Mouse (Mus musculus) brain, embryonic 14.5 days (tissue): Measurements from ENCODE around the gene Szt2. TPM values are rescaled to one million over a fixed set of nuclear protein-coding genes. Genes with fewer than 3 reads are reported as not detected.

Experiments used
- DNase-seq: peaks from one replicate; pipeline ENCODE4 v3.0.0-alpha.2; 2011; ENCODE audit warnings: low read depth
- CTCF ChIP-seq: fragments of 200-500 bp; IDR thresholded peaks from 2 replicates; pipeline ENCODE4 v1.5.1; 2012; ENCODE audit warnings: inconsistent platforms, mild to moderate bottlenecking, moderate library complexity, borderline replicate concordance; ENCODE audit not compliant: insufficient read depth, insufficient read length; ENCODE audit errors: extremely low read depth
- POLR2A ChIP-seq: fragments of 200-500 bp; IDR thresholded peaks from 2 replicates; pipeline ENCODE4 v1.6.1; 2012; ENCODE audit warnings: mild to moderate bottlenecking, inconsistent platforms, borderline replicate concordance; ENCODE audit not compliant: poor library complexity, insufficient read depth, insufficient read length, severe bottlenecking; ENCODE audit errors: extremely low read depth
- polyA plus RNA-seq: library from polyadenylated mRNA; depleted of rRNA; stranded (reverse); fragments of >200 nt; gene quantifications from 2 replicates; pipeline ENCODE4 v1.2.3, GENCODE M21; 2012; rRNA removed

The Szt2 gene
- 32.5 and 48.7 TPM in 2 replicates for polyA plus RNA-seq

- TF ChIP-seq CTCF (no peak), POLR2A (peak; percentile 48; the same call in 1 of the 2 replicates)
- peak; percentile 96 for DNase-seq
Observed at GRCm38 (mm10) chr4:118409142-118409900, at the start of gene Szt2, which contains the start of gene Med8. Gene Szt2 (minus strand): TSS chr4:118409273. Gene Med8 (plus strand): TSS chr4:118409337.

DNA sequence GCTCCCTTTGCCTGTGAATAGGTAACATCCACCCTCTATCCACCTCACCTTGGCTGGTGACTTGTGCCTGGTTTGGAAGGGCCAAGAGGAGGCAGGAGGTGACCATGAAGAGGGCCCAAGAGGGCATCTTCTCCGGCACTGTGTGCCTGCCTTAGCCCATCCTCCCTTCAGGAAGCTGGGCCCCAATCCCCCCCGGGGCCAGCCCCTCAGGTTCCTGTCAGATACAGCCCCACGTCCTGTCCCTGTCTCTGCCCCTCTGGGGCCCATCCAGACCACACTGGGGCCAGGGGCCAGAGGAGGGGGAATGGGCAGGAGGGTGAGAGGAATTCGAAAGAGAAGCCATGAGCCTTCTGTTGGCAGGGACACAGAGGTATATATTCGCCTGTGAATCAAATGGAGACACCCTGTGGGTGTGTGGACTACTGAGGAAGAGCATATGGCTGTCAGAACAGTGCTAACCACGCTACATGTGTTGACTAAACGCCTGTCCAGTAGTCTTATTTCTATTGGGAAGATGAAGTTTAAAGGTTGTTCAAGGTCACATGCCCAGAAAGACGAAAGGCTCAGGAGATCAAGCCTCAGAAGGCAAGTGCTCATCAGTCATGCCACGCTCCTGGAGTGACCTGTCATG, 48.4 kb upstream of the Szt2 start, which contains the start of gene Mpl:
Gene Mpl (minus strand): TSS at position 169 of the 631 bp plus-strand sequence.
- no peak for TF ChIP-seq POLR2A
- no peak for TF ChIP-seq CTCF
- no peak for DNase-seq

DNA sequence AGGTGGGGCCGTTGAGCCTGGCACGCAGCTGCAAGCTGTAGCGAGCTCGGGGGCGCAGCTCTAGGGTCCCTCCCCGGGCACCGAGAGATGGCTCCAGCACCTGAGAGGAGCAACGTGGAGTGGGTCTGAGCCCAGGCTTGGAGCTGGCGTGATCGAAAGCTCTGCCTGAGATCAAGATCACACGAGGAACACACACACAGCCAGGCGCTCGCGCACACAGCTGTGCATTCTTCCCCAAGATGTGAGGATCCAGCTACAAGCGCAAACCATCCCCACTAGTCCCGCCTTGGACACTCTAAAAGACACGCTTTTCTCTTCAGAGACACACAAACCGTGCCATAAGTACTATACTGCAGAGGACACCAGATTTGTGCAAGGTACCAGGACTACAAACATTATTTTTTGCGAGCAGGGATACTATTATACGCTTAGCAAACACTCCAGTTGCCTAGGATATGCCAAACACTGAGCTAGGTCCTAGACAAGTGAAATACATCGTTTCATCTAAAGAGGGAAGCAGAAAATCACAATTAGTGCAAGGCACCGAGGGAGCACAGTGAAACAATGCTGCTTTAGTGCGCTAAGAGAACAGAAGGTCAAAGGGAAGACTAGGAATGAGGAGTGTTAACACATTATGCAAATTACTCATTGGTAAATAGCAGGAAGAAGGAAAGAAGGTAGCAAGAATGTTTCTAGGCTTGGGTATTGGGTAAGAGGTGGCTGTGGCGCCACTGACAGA, 37.5 kb upstream of the Szt2 start:
- peak; percentile 38 for DNase-seq
- no peak for TF ChIP-seq POLR2A
- TF ChIP-seq CTCF, result no peak

- peak; percentile 19 for DNase-seq
- TF ChIP-seq POLR2A (no peak), CTCF (peak; percentile 24; the same call in 1 of the 2 replicates)
Observed at GRCm38 (mm10) chr4:118445781-118446414, 36.8 kb upstream of the Szt2 start.

DNA sequence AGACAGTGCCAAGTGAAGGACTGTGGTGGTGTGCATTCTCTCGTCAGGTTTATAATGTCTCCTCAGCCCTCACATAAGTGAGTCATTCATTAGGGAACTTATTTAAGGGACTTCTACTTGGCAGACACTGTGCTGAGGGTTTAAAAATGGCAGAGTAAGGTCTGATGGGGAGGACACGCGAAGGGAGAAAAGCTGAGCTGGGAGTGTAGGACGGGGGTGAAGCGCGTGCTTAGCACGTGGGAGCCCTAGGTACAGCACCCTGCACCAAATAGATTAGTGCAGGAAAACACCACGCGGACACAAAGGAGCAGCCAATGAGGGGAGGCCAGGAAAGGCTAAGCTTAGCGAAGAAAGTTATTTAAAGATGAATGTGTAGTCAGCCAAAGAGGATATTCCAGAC, 36.0 kb upstream of the Szt2 start:
- no peak for DNase-seq
- TF ChIP-seq POLR2A, result no peak
- no peak for TF ChIP-seq CTCF

- TF ChIP-seq POLR2A, result no peak
- no peak for TF ChIP-seq CTCF
Observed at GRCm38 (mm10) chr4:118437829-118438253, 28.8 kb upstream of the Szt2 start.

GRCm38 (mm10) chr4:118436820-118437603, 27.9 kb upstream of the Szt2 start, which contains the start of gene Cdc20:
Gene Cdc20 (minus strand): TSS chr4:118437352.
- TF ChIP-seq POLR2A (peak; percentile 14; the same call in 1 of the 2 replicates), CTCF (no peak)
- DNase-seq, result peak; percentile 99

More at GRCm38 (mm10) chr4:118437829-118438253, 28.8 kb upstream of the Szt2 start:
- peak; percentile 57 for DNase-seq

- DNase-seq, result no peak
- TF ChIP-seq POLR2A (no peak), CTCF (no peak)
Observed at GRCm38 (mm10) chr4:118432332-118432731, 23.3 kb upstream of the Szt2 start.

- no peak for DNase-seq
- TF ChIP-seq CTCF, result no peak
- TF ChIP-seq POLR2A, result no peak
Observed at GRCm38 (mm10) chr4:118429215-118429895, 20.3 kb upstream of the Szt2 start.
